Mouse (Mus musculus): Measurements from ENCODE around the gene Usp3.

Gene Usp3

GRCm38 (mm10) chr9:66508890-66509399 lies 84.0 kb downstream of the Usp3 start:
- DNase-seq (ENCODE audit: low spot score), result no peak

GRCm38 (mm10) chr9:66507684-66508083 lies 85.3 kb downstream of the Usp3 start:
- no peak for DNase-seq (ENCODE audit: low spot score)

GRCm38 (mm10) chr9:66506424-66506823 lies 86.5 kb downstream of the Usp3 start:
- peak; percentile 31 for DNase-seq (ENCODE audit: low spot score)

GRCm38 (mm10) chr9:66506011-66506410 lies 86.9 kb downstream of the Usp3 start:
- DNase-seq (ENCODE audit: low spot score), result no peak

- peak; percentile 32 for DNase-seq (ENCODE audit: low spot score)
Measured at GRCm38 (mm10) chr9:66505141-66505917, 87.6 kb downstream of the Usp3 start.

GRCm38 (mm10) chr9:66504518-66504917 lies 88.4 kb downstream of the Usp3 start:
- no peak for DNase-seq (ENCODE audit: low spot score)

- DNase-seq (ENCODE audit: low spot score), result no peak
Measured at GRCm38 (mm10) chr9:66503879-66504411, 89.0 kb downstream of the Usp3 start.

- DNase-seq (ENCODE audit: low spot score), result no peak
Measured at GRCm38 (mm10) chr9:66501248-66501647, 91.7 kb downstream of the Usp3 start.

- no peak for DNase-seq (ENCODE audit: low spot score)
Measured at GRCm38 (mm10) chr9:66493992-66494391, 99.0 kb downstream of the Usp3 start.

GRCm38 (mm10) chr9:66492361-66492760 lies 100.6 kb downstream of the Usp3 start:
- DNase-seq (ENCODE audit: low spot score), result no peak

- no peak for DNase-seq (ENCODE audit: low spot score)
Measured at GRCm38 (mm10) chr9:66488786-66489185, 104.2 kb downstream of the Usp3 start.

- DNase-seq (ENCODE audit: low spot score), result no peak
Measured at GRCm38 (mm10) chr9:66483429-66483828, 109.5 kb downstream of the Usp3 start.

GRCm38 (mm10) chr9:66477785-66478184 lies 115.2 kb downstream of the Usp3 start:
- no peak for DNase-seq (ENCODE audit: low spot score)

- peak; percentile 23 for DNase-seq (ENCODE audit: low spot score)
Measured at GRCm38 (mm10) chr9:66465087-66465486, 127.9 kb downstream of the Usp3 start.

Data from lung, postnatal 25 days (tissue).